Mouse (Mus musculus) forelimb bud, embryonic 11.5 days (tissue): ENCODE measurements at regions not wholly inside any gene's neighbourhood (a gene's known extent, or its start where the extent isn't known, plus 50 kb on each side); places are given as distances from the start of the nearest gene placed in this dataset.
A peak's percentile ranks its signal among the peaks of the same experiment; 100 is the strongest.

Experiments used
- DNase-seq: peaks from one replicate; pipeline ENCODE4 v3.0.0-alpha.2; 2012; ENCODE audit warnings: low read depth, low spot score

DNA sequence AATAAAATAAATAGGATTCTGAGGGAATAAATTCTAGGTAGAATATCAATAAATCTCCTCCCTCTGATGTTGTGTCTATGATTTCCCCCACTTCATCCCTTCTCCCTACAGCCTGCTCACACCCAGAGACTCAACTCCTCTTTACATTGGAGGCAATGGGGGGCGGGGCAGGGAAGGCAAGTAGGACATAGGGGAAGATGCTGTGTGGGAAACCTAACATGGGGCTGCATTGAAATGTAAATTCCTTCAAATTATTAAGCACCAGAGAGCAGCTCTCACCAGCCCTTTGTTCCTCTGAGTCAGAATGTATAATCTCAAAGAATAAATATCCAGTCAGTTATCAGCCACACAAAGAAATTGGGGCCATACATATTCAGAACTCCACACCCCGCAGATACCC lies 91.6 kb downstream of the Nuf2 start:
- no peak for DNase-seq

GRCm38 (mm10) chr1:169438006-169438405 lies 93.3 kb downstream of the Nuf2 start:
- DNase-seq = no peak

GRCm38 (mm10) chr1:169422408-169422807 lies 108.9 kb downstream of the Nuf2 start:
- DNase-seq = no peak

DNA sequence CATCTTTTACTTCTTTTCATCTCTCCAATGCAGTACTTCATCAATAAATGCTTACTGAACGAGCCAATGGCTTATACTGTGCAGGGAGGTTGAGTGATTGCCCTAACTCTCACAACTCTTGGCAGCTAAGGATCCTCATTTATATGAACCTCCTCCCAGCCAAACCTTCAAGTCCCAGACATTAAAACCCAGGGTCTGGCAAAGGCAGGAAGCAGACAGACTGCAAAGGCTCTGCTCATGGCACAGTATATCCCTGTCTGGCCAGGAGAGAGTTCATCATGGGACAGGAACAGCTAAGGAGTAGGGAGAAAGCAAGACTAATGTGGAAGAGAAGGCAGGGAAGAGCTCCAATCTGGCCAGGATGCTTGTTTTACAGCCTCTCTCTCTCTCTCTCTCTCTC lies 109.6 kb downstream of the Nuf2 start:
- DNase-seq = no peak

- DNase-seq = no peak
Observed at GRCm38 (mm10) chr1:169418665-169419045, 112.6 kb downstream of the Nuf2 start.

DNA sequence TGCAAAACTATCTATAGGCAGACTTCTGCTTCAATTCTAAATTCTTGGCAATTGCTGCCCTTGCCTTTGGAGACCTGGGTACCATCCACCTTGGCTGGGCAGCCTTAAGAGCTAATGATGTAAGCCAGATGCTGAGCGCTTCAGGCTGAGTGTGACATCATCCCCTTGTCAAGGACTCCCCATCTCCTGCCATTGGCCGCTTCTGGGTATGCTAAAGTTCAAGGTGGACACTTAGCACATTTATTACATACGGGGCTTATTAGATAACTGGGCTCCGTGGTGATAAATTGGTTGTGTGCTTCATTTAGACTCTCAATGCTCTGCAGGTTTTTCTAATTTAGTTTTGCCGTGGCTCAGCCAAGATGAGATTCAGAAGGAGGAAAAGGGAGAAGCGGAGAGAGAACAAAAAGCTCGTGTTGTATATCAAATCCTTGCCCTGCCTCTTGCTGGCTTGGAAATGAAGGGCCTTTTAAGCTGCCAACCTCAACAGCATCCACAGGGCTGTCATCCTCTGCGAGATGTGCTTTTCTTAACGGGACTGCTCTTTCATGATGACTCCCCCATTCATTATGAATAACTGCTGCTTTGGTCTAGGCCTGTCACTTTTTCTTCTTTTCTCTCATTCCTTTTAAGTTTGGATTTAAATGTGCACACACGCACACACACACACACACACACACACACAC lies 113.1 kb downstream of the Nuf2 start:
- DNase-seq = peak; percentile 40

GRCm38 (mm10) chr1:169416701-169417100 lies 114.6 kb downstream of the Nuf2 start:
- no peak for DNase-seq

DNA sequence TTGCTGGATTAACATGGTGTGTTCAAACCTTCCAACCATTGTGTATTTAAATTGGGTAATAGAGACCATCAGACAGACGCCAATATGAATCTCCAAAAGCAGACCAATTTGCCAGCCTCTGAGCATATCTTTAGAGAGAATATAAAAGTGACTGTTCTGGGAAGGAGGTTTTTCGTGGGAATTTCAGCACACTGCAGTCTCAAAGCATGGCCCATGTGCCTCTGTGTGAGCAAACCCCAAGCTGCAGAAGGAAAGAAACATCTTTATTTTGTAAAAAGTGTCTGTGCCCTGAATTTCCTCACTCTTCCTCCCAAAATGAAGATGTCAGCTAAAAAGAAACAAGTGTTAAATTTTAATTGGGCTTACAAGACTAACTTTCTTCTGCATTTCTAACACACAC lies 123.1 kb downstream of the Nuf2 start:
- DNase-seq = no peak

- no peak for DNase-seq
Observed at GRCm38 (mm10) chr1:169400841-169401240, 130.4 kb downstream of the Nuf2 start.

GRCm38 (mm10) chr1:169397371-169397770 lies 133.9 kb downstream of the Nuf2 start:
- no peak for DNase-seq

- DNase-seq = no peak
Observed at GRCm38 (mm10) chr1:169387056-169387455, 144.2 kb downstream of the Nuf2 start.

DNA sequence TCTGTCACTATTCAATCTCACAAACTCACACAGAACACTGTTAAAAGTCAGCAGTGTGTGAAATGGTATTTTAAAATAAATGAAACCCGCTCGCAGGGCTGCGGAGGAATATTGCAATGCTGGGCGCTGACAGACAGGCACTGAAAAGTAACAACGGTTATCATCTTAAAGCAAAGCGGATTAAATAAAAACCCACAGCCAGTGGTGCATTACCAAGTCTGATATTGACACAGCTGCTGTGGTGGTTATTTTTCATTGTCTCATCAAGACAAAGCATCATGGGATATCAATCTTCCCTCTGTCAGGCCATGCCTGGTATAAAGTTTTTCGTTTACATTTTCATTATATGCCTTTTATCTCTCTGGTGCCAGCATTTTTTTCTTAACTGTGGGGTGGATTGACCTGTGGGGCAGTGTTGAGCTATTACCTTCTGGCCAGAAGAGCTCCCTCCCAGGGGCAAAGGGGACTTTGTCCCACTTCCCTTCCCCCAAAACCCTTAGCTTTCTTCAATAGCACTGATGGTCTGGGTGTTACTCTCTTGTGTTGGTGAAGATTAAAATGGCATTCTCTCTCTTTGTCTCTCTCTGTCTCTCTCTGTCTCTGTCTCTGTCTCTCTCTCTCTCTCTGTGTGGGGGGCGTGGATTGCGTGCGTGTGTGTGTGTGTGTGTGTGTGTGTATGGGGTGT lies 145.4 kb downstream of the Nuf2 start:
- no peak for DNase-seq

DNA sequence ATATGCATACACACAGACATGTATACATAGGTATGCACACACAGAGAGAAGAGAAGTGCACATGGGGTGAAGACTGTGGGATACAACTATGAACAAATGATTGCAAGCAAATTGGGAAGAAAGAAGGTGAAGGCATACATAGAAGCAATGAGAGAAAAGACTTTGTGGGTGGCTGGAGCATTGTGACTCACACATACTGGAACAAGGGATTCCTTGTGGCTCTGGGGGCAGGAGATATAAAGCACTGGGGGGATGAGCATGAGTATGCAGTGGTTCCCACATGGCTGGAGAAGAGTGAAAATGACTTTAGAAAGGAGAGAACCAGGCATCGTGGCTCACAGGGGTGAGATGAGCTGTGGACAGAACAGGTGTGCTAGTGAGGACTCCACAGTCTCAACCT lies 156.6 kb downstream of the Nuf2 start:
- DNase-seq = no peak

GRCm38 (mm10) chr1:169368758-169369157 lies 162.5 kb downstream of the Nuf2 start:
- no peak for DNase-seq

- no peak for DNase-seq
Observed at GRCm38 (mm10) chr1:169367772-169368501, 163.3 kb downstream of the Nuf2 start.

GRCm38 (mm10) chr1:169367316-169367715 lies 163.9 kb downstream of the Nuf2 start:
- DNase-seq = no peak

GRCm38 (mm10) chr1:169362564-169362963 lies 168.7 kb downstream of the Nuf2 start:
- DNase-seq = no peak

- no peak for DNase-seq
Observed at GRCm38 (mm10) chr1:169357652-169358241, 173.5 kb downstream of the Nuf2 start.

DNA sequence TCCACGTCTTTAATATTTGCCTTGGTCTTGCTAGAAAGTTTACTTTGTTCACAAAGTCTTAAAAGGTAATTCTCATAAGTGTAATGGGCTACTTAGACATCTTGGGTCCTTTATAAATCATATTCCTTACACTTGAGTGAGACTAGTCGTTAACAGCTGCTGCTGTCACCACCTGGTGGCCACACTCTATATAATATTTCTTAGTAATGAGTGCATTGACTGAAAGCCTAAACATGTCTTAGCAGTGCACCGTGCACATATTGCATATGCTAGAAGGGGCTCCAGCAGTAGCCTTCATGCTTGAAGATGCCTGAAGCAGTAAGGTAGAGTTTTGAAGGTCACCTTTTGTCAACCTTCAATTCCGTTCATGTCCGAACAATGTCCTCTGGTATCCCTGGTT lies 177.2 kb downstream of the Nuf2 start:
- peak; percentile 82 for DNase-seq

DNA sequence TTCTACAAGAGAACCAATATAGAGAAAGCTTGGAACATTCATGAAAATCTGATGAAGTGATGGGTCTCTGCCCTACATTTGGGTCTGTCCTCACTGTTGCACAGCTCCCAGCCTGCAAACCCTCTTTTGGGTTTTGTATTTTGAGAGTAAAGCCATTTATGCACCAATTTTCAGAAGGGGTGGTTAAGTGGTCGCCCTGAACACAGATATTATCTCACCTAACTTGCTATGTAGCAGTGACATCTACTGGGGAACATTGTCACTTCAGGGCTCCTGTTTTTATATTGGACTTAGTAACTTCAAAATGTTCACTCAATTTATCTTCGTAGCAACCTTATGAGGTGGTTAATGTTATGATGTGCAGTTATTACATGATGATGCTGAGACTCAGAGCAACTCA lies 183.6 kb downstream of the Nuf2 start:
- peak; percentile 36 for DNase-seq

GRCm38 (mm10) chr1:169346876-169347275 lies 184.4 kb downstream of the Nuf2 start:
- no peak for DNase-seq

- no peak for DNase-seq
Observed at GRCm38 (mm10) chr1:169341131-169341530, 190.1 kb downstream of the Nuf2 start.
